Mouse (Mus musculus) kidney, adult 11 months (tissue): ENCODE results near the gene Baz1b.
A peak's percentile ranks its signal among the peaks of the same experiment; 100 is the strongest.

ENCODE experiments used
- DNase-seq: peaks from one replicate; pipeline ENCODE4 v3.0.0; 2022

Gene Baz1b

GRCm38 (mm10) chr5:135285211-135285610 lies 98.1 kb downstream of the Baz1b start:
- no peak for DNase-seq

- DNase-seq, result peak; percentile 48
Measured at GRCm38 (mm10) chr5:135286185-135286584, 99.1 kb downstream of the Baz1b start.

GRCm38 (mm10) chr5:135286926-135287325 lies 99.9 kb downstream of the Baz1b start:
- no peak for DNase-seq

DNA sequence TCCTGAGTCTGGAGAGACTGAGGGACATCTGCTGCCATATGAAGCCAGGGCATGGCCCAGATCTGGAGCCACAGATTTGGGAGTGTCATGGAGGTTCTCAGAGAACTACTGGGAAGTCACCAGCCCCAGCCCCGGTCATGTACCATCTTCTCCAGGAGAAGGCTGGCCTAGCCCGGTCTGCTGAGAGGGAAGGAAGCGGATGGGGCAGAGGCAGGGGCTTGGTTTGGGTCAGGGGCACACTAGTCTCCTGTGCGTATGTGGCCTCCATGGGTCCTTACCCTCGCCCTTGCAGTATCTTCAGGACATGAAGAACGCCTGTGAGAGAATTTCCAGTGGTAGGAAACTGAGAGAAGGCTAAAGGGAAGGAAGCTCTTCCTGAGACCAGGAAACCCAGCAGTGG lies 103.6 kb downstream of the Baz1b start:
- no peak for DNase-seq

DNA sequence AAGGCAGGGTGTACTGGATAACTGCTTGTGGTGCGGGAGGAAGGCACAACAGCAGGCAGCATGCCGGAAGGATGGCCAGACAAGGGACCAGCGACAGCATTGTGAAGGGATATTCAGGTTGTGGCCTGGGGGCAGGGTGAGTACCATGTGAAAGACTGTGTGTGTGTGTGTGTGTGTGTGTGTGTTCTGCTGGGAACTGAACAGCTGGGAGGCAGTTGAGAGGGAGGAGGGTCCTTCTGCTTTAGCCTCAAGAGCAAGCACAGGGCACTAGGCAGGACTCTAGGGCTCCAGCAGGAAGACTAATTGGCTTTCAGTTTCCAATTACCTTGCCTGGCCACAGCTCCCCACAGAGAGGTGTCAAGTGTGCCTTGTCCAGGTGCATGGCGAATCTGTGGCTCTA lies 104.1 kb downstream of the Baz1b start:
- no peak for DNase-seq

DNA sequence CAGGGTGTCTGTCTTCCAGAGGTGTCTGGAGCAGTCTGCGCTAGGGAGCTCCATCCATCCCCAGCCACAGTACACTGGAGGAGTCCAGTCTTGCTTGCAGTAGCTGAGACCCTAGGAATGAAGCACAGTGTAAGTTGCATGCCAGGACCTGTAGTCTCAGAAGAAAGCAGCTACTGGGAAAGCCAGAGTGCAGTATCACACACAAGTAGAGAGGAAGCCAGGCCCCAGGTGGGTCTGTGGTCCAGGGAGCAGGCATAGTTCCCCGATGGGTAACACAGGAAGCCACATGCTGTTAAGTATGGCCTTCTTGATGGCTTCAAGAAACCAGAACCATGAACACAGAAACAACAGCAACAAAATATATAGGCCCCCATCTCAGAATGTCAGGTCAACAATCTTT lies 104.9 kb downstream of the Baz1b start:
- DNase-seq, result no peak
